Mouse (Mus musculus): ENCODE measurements around the gene Ecpas.
A peak's percentile ranks its signal among the peaks of the same experiment; 100 is the strongest.

Gene Ecpas

DNA sequence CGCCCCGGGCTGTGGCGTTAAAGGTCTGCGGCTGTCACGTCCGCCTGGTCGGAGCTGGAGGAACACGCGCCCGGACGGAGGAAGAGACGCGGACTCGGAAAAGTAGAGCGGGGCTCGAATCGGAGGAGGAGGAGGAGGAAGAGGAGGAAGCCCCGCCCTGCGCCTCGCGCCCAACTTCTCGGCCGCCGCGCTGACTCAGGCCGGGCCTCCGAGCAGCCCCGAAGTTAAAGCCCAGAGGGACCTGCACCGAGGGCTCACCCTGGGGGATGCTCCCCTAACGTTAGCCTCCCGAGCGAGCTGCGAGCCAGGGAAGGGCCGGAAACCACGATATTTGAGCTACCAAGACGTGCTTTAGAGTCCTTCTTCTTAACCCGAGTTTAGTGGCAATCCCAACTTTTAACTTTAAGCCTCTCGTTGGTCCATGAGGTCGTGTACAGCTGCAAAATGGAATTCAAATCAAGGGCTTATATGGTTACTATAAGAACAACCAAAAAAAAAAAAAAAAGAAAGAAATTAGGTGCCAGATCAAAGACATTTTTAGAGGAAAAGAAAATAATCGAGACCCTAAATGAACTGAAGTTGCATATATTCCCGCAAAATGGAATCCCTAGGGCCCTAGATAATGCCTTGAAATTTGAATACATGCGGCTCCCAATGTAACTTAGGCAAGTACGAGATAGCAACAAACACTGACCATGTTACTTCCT, at the start of gene Ecpas:
Gene Ecpas, minus strand, starts transcription at position 121 of the 707 bp plus-strand sequence.
- DNase-seq: peak; percentile 84

DNA sequence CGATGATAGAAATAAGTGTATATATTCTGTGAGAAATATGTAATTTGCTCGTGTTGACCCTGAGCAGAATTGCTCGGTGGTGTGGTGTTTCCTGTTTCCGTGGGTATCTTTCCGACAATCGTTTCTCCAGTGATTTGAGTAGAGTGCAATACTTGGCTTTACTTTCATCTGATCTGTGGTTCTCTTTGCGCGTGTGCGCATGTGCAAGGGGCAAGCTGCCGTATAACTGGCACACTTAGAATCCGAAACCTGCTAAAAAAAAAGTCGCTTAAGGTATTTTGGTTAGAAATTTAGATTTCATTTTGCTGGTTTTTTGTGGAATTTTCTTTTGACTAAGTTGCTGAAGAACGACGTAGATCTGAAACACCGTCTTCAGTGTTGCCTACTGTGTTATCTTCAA, 49.2 kb upstream of the Ecpas start:
- no peak for DNase-seq

DNA sequence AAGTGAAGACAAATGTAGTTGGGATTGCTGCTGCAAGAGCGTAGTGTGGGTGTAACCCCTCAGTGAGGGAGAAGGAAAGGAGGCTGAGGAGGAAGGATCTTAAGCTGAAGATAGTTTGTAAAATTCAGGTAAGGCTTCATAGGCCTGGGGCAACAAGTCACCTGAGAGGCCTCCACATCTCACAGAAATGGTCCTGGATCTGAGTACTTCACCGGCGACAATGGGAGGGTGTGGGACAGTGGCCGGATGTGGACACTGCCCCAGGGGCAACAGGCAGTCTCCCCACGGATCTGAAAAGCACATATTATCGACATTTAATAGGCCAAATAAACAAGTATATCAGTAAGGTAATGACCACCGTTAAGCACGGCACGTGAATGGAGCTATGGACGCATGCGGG, 40.1 kb upstream of the Ecpas start:
- DNase-seq: no peak

DNA sequence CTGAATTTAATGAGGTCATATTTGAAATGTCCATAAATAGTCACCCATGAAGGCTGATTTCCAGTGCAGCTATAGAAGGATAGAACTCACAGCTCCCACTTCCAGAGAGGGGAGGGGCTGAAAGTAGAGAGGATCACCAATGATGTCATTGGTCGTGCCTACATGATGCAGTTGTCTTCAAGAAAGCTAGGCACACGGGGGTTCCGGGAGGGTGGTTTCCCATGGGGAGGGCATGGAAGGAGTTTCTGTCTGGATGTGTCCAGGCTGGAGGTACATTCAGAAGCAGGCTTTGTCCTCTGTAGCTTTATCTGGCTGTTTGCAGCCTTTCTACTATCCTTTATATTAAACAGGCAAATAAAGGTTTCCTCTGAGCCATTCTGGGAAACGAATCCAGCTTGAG, 35.8 kb upstream of the Ecpas start:
- DNase-seq: no peak

DNA sequence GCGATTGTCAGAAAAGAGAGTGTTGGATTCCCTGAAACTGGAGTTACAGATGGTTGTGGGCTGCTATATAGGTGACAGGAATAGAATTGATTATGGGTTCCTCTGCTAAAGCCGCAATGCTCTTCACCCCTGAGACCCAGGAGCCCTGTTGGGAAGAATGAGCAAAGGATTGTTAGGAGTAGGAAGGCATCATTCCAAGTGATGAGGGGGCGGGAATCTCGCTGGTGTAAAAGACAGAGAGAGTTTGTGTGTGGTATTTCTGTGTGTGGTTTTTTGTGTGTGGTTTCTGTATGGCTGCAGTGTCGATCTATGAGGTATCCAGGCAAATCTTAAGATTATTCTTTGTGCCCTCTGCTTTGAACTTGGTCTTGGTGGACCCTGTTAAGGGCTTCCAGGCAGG, 32.1 kb upstream of the Ecpas start:
- DNase-seq: no peak

DNA sequence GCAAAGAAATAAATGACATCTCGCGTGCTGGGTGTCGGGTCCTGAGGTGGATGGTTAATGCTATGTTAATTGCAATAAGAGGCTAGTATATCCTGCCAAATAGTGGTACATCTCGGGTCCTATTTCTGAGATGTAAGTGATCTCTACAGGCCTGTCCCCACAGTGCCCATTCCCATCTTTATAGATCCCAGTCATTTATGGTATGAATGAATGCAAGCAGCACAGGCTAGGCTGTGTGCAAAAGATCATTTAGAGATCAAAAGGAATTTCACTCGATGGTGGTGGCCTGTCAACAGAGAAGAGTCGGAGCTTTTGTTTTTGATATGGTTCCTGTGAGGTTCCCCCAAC, 31.6 kb upstream of the Ecpas start:
- DNase-seq: no peak

DNA sequence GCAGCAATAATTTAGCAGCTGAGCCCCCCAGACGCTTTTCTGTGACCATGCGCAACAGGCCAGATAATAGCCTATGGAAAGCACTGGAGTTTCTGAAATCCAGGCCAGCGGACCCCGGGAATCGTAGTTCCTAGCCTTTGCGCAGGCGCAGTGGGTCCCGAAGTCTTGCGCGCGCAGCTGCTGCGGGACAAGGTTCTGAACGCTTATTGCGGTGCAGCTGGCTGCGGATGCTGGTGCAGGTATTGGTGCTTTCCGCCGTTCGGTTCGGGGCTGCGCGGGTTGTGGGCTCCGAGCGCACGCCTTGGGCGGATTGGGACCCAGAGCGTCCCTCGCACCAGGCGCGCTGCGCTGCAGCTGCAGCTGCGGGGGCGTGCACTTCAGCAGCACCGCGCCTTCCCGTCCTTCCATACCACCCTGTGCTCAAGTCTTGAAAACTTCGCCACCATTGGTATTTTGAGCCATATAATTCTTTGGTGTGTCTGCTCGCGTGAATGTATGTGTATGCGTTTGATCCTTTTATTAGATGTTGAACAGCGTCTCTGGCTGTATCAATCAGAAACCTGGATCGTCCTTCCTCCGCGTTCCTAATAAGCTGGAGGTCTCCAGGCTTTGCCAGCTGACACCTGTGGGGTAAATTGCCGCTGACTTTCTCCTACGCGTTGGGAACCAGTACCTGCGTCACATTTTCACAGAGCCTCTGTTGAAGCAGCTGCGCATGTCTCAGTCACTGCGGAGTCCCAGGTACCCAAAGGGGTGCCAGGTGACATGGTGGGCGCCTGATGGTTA, 31.1 kb upstream of the Ecpas start, which contains the start of gene Zkscan16:
Gene Zkscan16, plus strand, starts transcription at position 209 of the 786 bp plus-strand sequence.
- peak; percentile 84 for DNase-seq

DNA sequence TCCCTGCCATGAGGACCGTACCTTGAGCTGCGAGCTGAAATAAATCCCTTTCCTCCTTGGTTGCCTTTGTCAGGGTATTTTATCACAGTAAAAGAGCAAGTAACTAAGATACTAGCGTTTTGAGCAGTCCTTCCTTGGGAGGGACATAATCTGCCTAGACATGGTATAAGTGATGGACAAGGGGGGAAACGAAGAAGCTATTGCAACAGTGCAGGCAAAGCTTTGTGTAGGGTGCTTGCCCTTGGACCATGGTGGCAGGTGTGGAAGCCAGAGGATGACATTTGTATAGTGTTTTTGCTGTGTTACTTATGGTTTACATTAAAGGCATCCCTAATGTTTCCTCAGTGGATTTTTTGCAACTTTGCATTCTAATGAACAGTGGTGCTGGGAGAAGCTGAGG, 30.4 kb upstream of the Ecpas start:
- DNase-seq: no peak

DNA sequence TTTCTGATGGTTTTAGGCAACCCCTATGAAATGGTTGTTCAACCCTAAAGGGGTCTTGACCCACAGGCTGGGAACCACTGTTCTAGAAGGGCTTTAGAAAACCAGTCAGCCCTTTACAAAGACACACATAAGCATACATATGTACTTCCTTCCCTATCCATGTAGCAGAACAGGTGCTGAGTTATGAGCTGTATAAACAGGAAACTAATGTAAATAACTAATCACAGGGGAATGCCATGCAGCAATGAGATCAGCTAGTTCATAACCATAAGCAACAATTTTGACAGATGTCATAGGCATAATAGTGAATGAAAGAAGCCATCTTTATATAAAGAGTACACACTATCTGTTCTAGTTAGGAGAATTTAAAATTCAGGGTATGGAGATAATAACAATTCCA, 29.1 kb upstream of the Ecpas start:
- DNase-seq: no peak

DNA sequence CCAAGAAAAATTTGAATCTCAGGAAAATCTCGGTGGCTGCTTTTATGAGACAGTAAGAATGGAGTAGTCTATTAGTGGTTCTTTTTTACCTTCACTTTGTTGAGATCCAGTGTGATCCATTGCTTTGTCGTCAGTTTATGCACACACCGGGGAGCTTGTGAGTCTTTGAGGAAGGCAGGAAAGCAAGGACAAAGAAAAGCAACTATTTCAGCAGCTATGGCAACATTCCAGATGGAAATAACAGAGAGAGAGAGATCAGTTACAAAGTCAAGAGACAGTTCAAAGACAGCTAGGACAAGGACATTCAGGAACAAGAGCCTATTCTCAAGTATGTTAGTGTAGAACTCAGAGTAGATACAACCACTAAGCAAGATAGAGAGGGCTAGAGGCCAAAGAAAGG, 23.3 kb upstream of the Ecpas start:
- no peak for DNase-seq

DNA sequence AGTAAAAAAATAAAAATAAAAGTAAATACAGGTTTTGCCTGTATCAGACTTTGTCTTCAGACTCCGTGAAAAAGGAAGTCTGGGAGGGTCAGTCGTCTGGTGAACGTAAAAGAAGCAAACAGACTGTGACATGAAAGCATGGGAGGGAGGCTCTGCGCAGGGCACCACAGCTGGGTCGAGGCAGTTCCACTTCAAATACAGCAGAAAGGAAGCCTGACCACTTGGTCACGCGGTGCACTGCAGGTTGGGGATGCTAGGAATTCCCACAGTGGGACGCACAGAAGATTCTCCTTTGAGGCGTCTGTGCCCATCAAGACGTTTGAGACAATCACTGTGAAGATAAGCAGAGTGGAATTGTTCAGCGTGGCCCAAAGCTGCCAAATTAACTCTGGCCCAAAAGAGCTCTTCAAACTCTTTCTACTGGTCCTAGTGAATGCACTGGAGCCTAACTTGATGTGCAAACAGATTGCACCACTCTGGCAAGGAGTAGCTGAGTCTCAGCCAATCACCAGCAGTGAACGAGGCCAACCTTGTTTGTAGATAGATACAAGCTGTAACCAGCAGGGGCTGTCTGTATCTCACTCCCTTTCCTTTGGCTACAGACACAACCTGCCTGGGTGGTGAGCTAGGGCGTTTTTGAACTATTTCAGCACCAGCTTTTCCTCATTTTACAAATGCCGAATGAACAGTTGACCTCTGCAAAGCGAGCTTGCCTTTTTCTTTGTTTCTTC, 22.4 kb upstream of the Ecpas start:
- peak; percentile 53 for DNase-seq

DNA sequence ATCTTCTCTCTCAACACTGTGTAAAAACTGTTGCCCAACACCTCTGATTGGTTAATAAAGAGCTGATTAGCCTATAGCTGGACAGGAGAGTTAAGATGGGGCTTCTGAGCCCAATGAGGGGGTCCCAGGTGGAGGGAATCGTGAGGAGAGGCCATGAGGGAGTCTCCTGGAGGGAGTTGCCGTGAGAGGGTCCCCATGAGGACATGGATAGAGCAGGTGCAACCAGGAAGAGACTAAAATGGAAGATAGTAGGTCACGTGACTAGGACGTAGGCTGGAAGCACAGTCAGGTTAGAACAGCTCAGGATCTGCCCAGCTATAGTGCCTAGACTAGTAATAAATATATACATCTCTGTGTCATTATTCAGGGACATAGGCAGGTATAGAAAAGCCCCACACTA, 21.8 kb upstream of the Ecpas start:
- no peak for DNase-seq

DNA sequence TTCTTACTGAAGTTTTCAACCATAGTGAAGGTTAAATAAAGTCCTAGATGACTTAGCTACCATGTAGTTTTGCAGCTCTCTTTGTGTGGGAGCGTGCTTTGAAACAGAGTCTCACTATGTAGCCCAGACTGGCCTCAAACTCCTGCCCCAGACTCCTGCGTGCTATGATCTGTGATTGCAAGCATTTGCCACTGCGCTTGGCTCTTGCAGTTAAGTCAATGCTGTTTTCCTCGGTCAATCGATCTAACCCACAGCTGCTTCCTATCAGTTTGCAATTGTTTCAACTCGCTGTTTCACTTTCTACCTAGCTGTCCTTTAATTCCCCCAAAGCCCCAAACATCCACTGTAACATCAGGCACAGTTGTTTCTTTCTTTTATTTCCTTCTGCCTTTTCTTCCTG, 20.0 kb upstream of the Ecpas start:
- DNase-seq: no peak

DNA sequence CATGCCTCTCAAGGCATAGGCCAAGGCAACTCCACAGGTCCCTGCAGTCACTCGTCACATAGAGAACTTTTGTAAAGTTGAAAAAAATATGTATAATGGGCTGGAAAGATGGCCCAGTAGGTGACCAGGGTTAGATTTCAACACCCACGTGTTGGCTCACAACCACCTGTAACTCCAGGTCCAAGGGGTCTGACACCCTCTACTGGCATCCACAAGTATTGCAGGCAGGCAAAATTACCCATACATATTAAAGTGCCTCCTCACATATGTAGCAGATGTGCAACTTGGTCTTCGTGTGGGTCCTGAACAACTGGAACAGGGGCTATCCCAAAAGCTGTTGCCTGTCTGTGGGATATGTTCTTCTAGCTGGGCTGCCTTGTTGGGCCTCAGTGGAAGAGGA, 15.1 kb upstream of the Ecpas start:
- peak; percentile 24 for DNase-seq

DNA sequence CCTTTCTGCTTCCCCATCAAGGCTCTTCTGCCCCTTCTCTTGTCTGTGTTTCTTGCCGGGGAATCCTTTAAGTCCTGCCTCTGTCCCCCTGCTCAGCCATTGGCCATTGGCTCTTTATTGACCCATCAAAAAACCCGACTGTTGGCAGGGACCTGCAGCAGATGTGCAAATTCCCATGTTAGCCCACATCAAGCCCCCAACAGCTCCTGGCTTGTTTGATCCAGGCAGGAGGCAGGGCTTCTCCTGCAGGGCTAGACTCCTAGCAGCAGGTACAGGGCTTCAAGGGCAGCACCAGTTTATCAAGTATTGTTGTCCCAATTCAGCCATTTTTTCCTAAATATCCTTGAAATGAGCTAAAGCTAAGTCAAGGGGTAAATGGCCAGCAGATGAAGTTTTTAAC, 13.6 kb upstream of the Ecpas start:
- DNase-seq: no peak

DNA sequence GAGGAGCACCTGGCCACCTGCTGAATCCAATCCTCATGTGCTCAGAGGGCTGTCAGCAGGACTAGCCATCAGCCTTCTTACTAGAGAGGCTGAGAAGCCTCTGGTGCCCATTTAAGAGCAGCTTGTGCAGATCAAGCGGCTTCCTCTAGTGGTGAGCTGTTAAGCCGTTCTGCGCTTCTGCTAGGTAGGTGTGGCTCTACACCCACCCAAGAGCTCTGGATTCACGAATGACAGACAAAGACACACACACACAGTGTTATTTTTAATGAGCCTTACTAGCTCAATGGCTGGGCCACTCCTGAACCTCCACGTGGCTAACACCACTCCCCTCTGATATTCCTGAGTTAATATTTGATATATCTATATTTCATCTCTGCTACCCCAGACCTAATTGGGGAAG, 13.1 kb upstream of the Ecpas start:
- DNase-seq: no peak

DNA sequence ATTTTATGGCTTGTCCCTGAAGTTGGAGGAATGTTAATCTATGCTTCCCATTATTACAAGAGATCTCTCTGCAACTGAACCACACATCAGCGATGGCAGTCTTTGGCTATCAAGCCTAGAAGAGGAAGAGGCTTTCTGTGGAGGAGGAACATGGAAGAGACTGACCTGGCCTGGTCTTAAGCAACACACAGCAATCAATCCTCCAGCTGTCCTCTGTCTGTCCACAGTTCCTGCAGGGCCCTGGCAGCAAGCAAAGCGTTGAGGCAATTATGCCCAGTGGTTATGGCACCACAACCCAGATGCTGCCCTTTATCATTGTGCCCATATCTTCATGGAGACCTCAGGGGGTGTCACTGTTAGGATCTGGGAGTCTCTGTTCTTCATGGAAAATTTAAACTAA, 11.4 kb upstream of the Ecpas start:
- no peak for DNase-seq

DNA sequence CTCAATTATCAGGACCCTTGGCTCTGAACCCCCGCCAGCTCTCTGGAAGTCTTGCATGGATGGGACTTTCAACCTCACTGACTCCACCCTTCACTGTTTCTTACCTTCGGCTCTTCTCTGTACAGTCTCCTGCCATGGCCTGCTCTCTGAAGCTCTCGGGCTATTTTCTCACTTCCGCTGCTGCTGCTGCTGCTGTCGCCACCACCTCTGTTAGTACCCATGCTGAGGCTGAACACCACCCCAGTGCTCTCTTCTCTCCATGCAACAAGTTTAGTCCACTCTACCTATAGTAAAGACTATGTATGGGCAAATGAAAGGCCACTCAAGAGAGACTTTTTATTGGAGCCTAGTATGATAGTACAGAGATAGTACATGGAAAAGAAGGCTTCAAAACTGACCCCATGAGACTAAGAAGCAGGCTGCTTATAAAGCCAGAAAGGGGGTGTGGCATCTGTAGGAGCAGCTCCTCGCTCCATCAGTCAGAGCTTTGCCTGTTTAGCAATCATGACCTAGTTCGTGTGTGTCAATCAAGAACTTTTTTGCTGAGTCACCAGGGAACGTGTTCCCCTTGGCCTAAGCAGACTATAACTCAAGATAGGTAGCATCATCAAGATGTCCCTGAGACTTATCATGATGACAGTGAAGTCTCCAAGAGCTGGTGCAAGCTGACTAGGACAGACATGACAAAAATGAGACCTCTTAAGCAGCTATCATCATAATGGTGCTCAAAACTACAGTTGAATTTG, 2.7 kb upstream of the Ecpas start:
- DNase-seq: no peak

DNA sequence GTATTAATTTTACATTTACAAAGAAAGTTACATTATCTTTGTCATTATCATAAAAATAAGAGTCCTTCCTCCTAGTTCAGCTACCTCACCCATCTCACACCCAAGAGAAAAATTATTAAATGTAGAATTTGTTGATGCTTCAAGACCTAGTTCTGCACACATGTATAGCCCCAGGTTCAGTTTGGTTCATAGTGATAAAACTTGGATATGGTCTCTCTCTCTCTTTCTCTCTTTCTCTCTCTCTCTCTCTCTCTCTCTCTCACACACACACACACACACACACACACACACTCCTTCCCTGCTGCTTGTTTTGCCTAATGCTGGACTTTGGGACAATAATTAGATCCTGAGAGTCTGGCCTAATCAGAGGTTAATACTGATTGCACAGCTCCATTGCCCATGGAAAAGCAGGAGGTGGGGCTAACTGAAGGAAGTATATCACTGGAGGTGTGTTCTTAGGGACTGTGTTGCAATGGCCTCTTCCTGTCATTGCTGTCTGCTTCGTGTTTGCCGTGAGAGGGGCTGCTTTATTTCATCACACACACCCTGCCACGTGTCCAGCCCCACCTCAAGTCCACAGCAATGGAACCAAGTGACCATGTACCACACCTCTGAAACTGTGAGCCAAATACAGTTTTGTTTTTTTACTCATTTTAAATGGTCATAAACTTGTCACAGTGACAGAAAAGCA, 932 bp upstream of the Ecpas start:
- DNase-seq: no peak

DNA sequence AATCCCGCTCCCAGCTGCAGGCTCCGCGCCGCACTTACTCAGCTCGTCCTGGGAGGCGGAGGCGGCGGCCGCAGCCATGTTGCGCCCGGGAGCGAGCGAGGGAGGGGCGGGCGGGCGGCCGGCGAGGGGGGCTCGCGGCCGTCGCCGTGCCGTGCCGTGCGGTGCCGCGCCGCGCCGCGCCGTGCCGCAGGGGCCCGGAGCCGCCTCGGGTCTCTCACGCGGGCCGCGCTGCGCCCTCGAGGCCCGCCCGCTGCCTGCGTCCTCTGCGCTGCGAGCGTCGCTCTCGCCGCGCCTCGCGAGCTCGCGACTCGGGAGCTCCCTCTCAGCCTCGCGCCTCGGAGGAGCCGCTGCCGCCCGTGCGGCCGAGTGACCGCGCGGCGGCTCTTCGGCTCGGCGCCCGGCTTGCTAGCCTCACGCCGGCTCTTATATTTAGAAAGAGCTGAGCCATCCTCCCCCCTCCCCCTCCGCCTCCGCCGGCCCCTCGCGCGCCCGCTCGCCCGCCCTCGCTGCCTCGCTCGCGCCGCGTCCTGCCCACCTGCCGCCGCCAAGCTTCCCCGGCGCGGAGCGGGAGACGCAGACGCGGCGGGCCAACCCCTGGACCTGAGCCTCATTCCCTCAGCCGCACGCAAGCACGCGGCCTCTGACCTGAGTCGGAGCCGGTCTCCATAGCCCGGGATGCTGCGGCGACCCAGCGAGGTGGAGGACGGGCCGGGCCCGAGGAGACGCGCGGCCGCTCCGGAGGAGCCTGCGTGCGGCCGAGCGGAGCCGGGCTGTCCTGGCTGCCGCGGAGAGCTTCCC, 519 bp downstream of the Ecpas start:
- DNase-seq: peak; percentile 80

DNA sequence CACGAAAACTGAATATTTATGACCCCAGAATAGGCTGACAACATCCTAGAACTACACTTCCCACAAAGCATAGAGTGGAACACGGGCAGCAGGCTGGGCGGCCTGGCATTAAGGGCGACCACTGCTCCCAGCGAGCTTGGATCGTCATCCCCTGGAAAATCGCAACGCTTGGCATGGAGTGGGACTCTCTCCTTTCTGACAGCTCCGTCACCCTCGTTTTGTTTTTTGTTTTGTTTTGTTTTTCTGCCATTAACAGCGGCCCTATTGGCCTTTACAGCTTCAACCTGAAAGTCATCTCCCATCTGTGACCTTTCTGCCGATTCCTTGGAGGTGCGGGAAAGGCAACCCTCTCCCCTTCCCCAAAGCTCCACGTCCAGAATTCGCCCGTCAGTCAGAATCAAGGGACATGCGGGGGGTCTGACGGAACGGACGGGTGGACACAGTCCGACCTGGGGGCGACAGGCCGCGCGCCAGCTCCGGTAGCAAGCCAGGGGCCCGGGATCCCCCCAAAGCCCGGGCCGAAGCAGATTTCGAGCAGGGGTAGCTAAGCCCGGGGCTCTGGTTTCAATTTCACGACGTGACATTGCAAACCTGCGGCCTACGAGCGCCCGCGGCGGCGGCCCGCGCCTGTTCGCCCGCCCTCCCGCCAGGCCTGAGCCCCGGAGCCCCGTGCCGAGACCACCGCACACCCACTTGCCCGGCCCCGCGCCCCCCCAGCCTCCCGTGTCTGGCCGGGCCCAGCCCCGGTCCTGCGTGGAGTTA, 1.3 kb downstream of the Ecpas start:
- peak; percentile 73 for DNase-seq

All from thymus, postnatal 4 days (tissue).